ENCODE assay signal across 33 mouse cellular contexts in the genomic region with DNA sequence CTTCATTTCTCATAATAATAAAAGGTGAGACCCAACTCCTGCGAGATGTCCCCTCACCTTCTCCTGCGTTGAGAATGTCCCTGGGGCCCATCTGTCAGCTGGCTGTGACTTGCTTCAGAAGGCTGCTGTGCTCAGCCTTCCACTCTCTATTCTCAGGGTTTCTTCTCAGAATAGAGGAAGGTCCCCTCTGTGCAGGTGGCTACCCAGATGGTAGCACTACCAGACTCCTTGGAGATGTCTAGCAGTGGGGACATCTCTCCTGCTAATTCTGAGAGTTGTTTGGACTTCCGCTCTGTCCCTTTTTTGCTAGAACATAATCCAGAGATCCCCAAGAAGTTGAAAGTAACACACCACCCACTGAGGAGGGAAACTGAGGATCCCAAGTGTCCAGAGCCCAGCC. TPM values are rescaled to one million over a fixed set of nuclear protein-coding genes. Genes with fewer than 3 reads are reported as not detected.
"Had no signal": no experiment of that assay in that cellular context is flagged by ENCODE, and none has a peak within 500 bp of the region (broad histone marks: within the 10 kb centered on the region; RNA-seq: fewer than 3 reads in every experiment).

No protein-coding gene starts in this region.

- H3K4me2 ChIP-seq: embryonic facial prominence, embryonic 12.5 days; embryonic facial prominence, embryonic 13.5 days; embryonic facial prominence, embryonic 15.5 days; forebrain, embryonic 12.5 days; forebrain, embryonic 13.5 days; forebrain, embryonic 15.5 days had no signal

- H3K27ac ChIP-seq: embryonic facial prominence, embryonic 10.5 days; embryonic facial prominence, embryonic 12.5 days; embryonic facial prominence, embryonic 13.5 days; embryonic facial prominence, embryonic 15.5 days; forebrain, embryonic 10.5 days; forebrain, embryonic 12.5 days; forebrain, embryonic 13.5 days; forebrain, embryonic 15.5 days; gastrocnemius, adult 2 months; heart, adult 2 months had no signal

- H3K36me3 ChIP-seq: embryonic facial prominence, embryonic 10.5 days; embryonic facial prominence, embryonic 12.5 days; embryonic facial prominence, embryonic 13.5 days; embryonic facial prominence, embryonic 15.5 days; forebrain, embryonic 10.5 days; forebrain, embryonic 12.5 days; forebrain, embryonic 15.5 days had no signal

- H3K9me3 ChIP-seq: embryonic facial prominence, embryonic 12.5 days; embryonic facial prominence, embryonic 13.5 days; forebrain, embryonic 12.5 days; forebrain, embryonic 15.5 days had no signal

- ATAC-seq: forebrain, embryonic 13.5 days; forebrain, embryonic 14.5 days; forebrain, embryonic 15.5 days; forebrain, embryonic 16.5 days; forebrain, postnatal 0 days had no signal

- DNase-seq: cerebellum, adult 2 months; cerebellum, adult 8-10 months; cerebellum, adult 9-10 months; cerebellum, adult 9-11 months; cerebellum, postnatal 14 days; cerebellum, postnatal 36 days; embryo, embryonic 11 days; forebrain, postnatal 0 days; gastrocnemius, adult 2 months; gastrocnemius, postnatal 10 days; gastrocnemius, postnatal 14 days; gastrocnemius, postnatal 25 days; gastrocnemius, postnatal 36 days; heart, adult 11 months; heart, adult 18-20 months; heart, adult 2 months had no signal

- H3K27me3 ChIP-seq: embryonic facial prominence, embryonic 12.5 days; embryonic facial prominence, embryonic 15.5 days; forebrain, embryonic 12.5 days; forebrain, embryonic 15.5 days had no signal

- H3K4me3 ChIP-seq: embryonic facial prominence, embryonic 10.5 days; embryonic facial prominence, embryonic 12.5 days; embryonic facial prominence, embryonic 13.5 days; embryonic facial prominence, embryonic 15.5 days; erythroblast, embryonic 14.5 days; forebrain, embryonic 10.5 days; forebrain, embryonic 12.5 days; forebrain, embryonic 13.5 days; forebrain, embryonic 15.5 days; gastrocnemius, adult 2 months; heart, adult 2 months had no signal

- H3K9ac ChIP-seq: embryonic facial prominence, embryonic 12.5 days; embryonic facial prominence, embryonic 13.5 days; embryonic facial prominence, embryonic 15.5 days; forebrain, embryonic 12.5 days; forebrain, embryonic 13.5 days; forebrain, embryonic 15.5 days; forebrain, postnatal 0 days had no signal

RNA-seq across cellular contexts. Expression of gene Htr6, which starts 40.4 kb away (rescaled TPM):
- total RNA-seq: common myeloid progenitor, adult 5-6 weeks; gastrocnemius, adult 18-20 months; gastrocnemius, adult 2 months; gastrocnemius, adult 8-10 months; gastrocnemius, postnatal 10 days; gastrocnemius, postnatal 14 days; gastrocnemius, postnatal 25 days; gastrocnemius, postnatal 36 days; gastrocnemius, postnatal 4 days; granulocyte monocyte progenitor cell, adult 5-6 weeks; heart, adult 18-20 months; heart, adult 2 months had no signal
- polyA plus RNA-seq: embryonic facial prominence, embryonic 14.5 days; erythroblast, embryonic 14.5 days; heart, adult 2 months had no signal

RNA-seq across cellular contexts. Expression of gene Nbl1, which starts 57.9 kb away (rescaled TPM):
- total RNA-seq: common myeloid progenitor, adult 5-6 weeks; granulocyte monocyte progenitor cell, adult 5-6 weeks had no signal
